Mouse (Mus musculus) right cerebral cortex, postnatal 25 days (tissue): ENCODE measurements around the gene Sptbn4.
"Not testable (repeated sequence)": the region's sequence is repeated elsewhere in the genome, so short reads cannot be mapped to it uniquely, and the experiment has no call there.

Source experiments
- DNase-seq: peaks from one replicate; pipeline ENCODE4 v3.0.0; 2022

The Sptbn4 gene

GRCm38 (mm10) chr7:27447419-27448286 is at the start of gene Sptbn4, which contains the start of gene Blvrb:
Gene Sptbn4 (minus strand): TSS chr7:27447686.
Gene Blvrb (plus strand): TSS chr7:27447978.
- peak; percentile 98 for DNase-seq

GRCm38 (mm10) chr7:27494659-27495367 is 47.3 kb upstream of the Sptbn4 start:
- DNase-seq = not testable (repeated sequence)

- DNase-seq = no peak
These were observed 46.0 kb upstream of the Sptbn4 start for GRCm38 (mm10) chr7:27493450-27493849.

- DNase-seq = no peak
These were observed 45.5 kb upstream of the Sptbn4 start for GRCm38 (mm10) chr7:27493022-27493421.

- no peak for DNase-seq
These were observed 44.4 kb upstream of the Sptbn4 start for GRCm38 (mm10) chr7:27491856-27492255.

GRCm38 (mm10) chr7:27490543-27491329 is 43.2 kb upstream of the Sptbn4 start:
- peak; percentile 83 for DNase-seq

GRCm38 (mm10) chr7:27490227-27490542 is 42.7 kb upstream of the Sptbn4 start:
- DNase-seq = no peak

GRCm38 (mm10) chr7:27489270-27489869 is 41.9 kb upstream of the Sptbn4 start:
- DNase-seq = no peak

GRCm38 (mm10) chr7:27487740-27488268 is 40.3 kb upstream of the Sptbn4 start:
- DNase-seq = peak; percentile 54

GRCm38 (mm10) chr7:27486770-27487697 is 39.5 kb upstream of the Sptbn4 start, which contains the start of gene Sertad1:
Gene Sertad1 (plus strand): TSS chr7:27486910.
- peak; percentile 100 for DNase-seq

- no peak for DNase-seq
These were observed 38.8 kb upstream of the Sptbn4 start for GRCm38 (mm10) chr7:27486102-27486769.

GRCm38 (mm10) chr7:27483860-27484259 is 36.4 kb upstream of the Sptbn4 start:
- no peak for DNase-seq

- peak; percentile 78 for DNase-seq
These were observed 34.1 kb upstream of the Sptbn4 start for GRCm38 (mm10) chr7:27481627-27481969.

- DNase-seq = no peak
These were observed 33.6 kb upstream of the Sptbn4 start for GRCm38 (mm10) chr7:27480927-27481626.

GRCm38 (mm10) chr7:27480506-27480905 is 33.0 kb upstream of the Sptbn4 start:
- no peak for DNase-seq

- DNase-seq = no peak
These were observed 32.3 kb upstream of the Sptbn4 start for GRCm38 (mm10) chr7:27479750-27480149.

GRCm38 (mm10) chr7:27478561-27478960 is 31.1 kb upstream of the Sptbn4 start:
- no peak for DNase-seq

GRCm38 (mm10) chr7:27476098-27476635 is 28.7 kb upstream of the Sptbn4 start:
- DNase-seq = no peak

- no peak for DNase-seq
These were observed 28.1 kb upstream of the Sptbn4 start for GRCm38 (mm10) chr7:27475596-27475995.

- DNase-seq = peak; percentile 96
These were observed 27.0 kb upstream of the Sptbn4 start for GRCm38 (mm10) chr7:27474490-27474954.
